Mouse (Mus musculus): Measurements from ENCODE around the gene Slc6a3. TPM values are rescaled to one million over a fixed set of nuclear protein-coding genes. Genes with fewer than 3 reads are reported as not detected.

Slc6a3 gene
- polyA plus RNA-seq, 1 experiment = 0.09 TPM

DNA sequence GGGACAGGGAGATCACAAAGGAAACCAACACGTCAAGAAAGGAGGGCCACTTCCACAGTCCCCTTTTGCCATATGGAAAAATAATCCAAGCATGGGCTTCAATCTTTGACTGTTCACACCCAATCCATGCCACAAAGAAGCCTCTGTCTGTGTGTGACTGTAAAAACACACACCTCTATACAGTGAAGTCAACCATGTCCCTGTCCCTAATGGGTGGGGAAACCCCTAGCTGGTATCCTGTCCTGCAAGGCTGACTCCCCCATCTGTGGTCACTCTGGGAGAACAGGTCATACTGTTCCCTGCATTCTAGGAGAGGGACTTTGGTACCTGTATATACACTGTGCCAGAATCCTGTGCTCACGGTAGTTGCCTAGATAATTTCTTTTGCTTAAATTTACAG, 40.7 kb downstream of the Slc6a3 start:
- WGBS = 58% methylated on average over 2 of the region's 2 CpGs
- TF ChIP-seq CTCF (IDR thresholded peaks at IDR 0.05; ENCODE audit: extremely low read depth, insufficient read length, insufficient replicate concordance, low read depth, low read length) (no peak), POLR2A (IDR thresholded peaks at IDR 0.05; ENCODE audit: low read depth, low read length) (no peak)

DNA sequence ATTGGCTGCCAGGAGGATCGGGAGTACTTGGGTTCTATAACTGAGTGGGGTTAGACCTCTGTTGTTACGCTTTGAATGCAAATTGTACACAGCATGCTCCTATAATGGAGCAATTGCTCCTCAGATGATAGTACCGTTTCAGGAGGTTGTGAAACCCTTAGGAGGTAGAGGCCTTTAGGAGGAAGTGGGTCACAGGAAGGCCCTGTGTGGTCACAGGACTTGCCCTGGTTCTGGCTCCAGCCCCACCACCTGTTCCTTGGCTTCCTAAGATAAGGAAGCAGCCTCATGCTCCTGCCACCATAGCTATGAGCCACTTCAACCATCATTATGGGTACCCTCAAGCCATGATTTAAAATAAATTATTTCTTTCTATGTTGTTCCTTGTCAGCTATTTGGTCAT, 54.9 kb downstream of the Slc6a3 start:
- WGBS = 60% methylated on average over 3 of the region's 3 CpGs
- no peaks in the 10 kb centered on the region for H3K4me1 ChIP-seq (ENCODE audit: control insufficient read depth, insufficient read depth, insufficient read length, low read length)
- no peaks in the 10 kb centered on the region for H3K27me3 ChIP-seq (ENCODE audit: control insufficient read depth, insufficient read depth, low read length)
- no peak overlapping the region for H3K27ac ChIP-seq (ENCODE audit: insufficient read depth, low read depth, low read length)
- H3K4me3 ChIP-seq (ENCODE audit: low read depth, low read length) = no peak overlapping the region
- TF ChIP-seq CTCF (IDR thresholded peaks at IDR 0.05; ENCODE audit: extremely low read depth, insufficient read length, insufficient replicate concordance, low read depth, low read length) (no peak), POLR2A (IDR thresholded peaks at IDR 0.05; ENCODE audit: low read depth, low read length) (no peak)
- H3K36me3 ChIP-seq (ENCODE audit: control insufficient read depth, insufficient read depth, low read length) = no peaks in the 10 kb centered on the region

More for the DNA sequence above, 40.7 kb downstream of the Slc6a3 start:
- H3K27me3 ChIP-seq (ENCODE audit: control insufficient read depth, insufficient read depth, low read length) = no peaks in the 10 kb centered on the region
- no peak overlapping the region for H3K4me3 ChIP-seq (ENCODE audit: low read depth, low read length)
- H3K36me3 ChIP-seq (ENCODE audit: control insufficient read depth, insufficient read depth, low read length) = no peaks in the 10 kb centered on the region
- no peak overlapping the region for H3K27ac ChIP-seq (ENCODE audit: insufficient read depth, low read depth, low read length)
- no peaks in the 10 kb centered on the region for H3K4me1 ChIP-seq (ENCODE audit: control insufficient read depth, insufficient read depth, insufficient read length, low read length)

DNA sequence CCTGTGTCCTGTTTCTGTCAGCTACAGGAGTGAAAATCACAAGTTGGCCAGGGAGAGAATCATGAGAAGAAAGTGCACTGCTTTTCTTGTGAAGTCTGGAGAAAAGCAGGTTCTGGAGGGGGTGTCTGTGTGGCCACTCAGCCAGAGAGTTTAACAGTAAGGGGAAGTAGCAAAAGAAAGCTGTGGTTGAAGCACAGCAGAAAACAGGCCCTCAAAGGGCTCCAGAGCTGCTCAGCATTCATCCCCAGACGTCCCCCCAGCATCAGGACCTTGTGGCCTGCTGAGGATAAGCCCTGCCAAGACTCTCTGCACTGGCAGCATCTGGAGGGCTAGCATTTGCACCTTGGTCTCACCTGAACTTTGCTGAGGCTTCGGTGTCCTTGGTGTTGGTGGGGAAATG, 56.0 kb downstream of the Slc6a3 start:
- Histone ChIP-seq H3K4me3 (ENCODE audit: low read depth, low read length) (no peak overlapping the region), H3K36me3 (ENCODE audit: control insufficient read depth, insufficient read depth, low read length) (no peaks in the 10 kb centered on the region), H3K27me3 (ENCODE audit: control insufficient read depth, insufficient read depth, low read length) (no peaks in the 10 kb centered on the region), H3K4me1 (ENCODE audit: control insufficient read depth, insufficient read depth, insufficient read length, low read length) (no peaks in the 10 kb centered on the region), H3K27ac (ENCODE audit: insufficient read depth, low read depth, low read length) (no peak overlapping the region)
- TF ChIP-seq POLR2A (IDR thresholded peaks at IDR 0.05; ENCODE audit: low read depth, low read length) = no peak
- TF ChIP-seq CTCF (IDR thresholded peaks at IDR 0.05; ENCODE audit: extremely low read depth, insufficient read length, insufficient replicate concordance, low read depth, low read length) = no peak
- 32% methylated on average over 2 of the region's 2 CpGs for WGBS

DNA sequence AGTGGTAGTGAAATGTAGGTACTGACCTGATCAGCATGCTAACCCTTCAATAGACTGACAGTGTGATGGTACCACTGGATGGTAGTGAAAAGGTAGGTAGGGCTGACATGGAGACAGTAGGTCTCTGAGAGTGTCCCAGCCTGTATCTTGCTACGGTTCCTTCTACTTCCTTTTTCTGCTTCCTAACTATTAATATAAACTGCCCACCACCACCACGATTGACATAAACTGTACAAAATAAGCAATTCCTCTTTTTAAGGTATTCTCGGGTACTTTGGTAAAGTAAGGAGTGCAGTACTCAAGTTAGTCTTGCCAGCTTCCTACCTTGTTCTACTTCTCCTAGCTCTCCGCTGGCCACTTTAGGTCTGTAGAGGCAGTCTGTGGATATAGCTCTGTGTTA, 59.7 kb downstream of the Slc6a3 start:
- H3K27me3 ChIP-seq (ENCODE audit: control insufficient read depth, insufficient read depth, low read length) = no peaks in the 10 kb centered on the region
- WGBS = 53% methylated on average over 4 of the region's 4 CpGs
- no peaks in the 10 kb centered on the region for H3K36me3 ChIP-seq (ENCODE audit: control insufficient read depth, insufficient read depth, low read length)
- H3K4me1 ChIP-seq (ENCODE audit: control insufficient read depth, insufficient read depth, insufficient read length, low read length) = no peaks in the 10 kb centered on the region
- no peak for TF ChIP-seq CTCF (IDR thresholded peaks at IDR 0.05; ENCODE audit: extremely low read depth, insufficient read length, insufficient replicate concordance, low read depth, low read length)
- TF ChIP-seq POLR2A (IDR thresholded peaks at IDR 0.05; ENCODE audit: low read depth, low read length) = no peak
- H3K27ac ChIP-seq (ENCODE audit: insufficient read depth, low read depth, low read length) = no peak overlapping the region
- H3K4me3 ChIP-seq (ENCODE audit: low read depth, low read length) = no peak overlapping the region

DNA sequence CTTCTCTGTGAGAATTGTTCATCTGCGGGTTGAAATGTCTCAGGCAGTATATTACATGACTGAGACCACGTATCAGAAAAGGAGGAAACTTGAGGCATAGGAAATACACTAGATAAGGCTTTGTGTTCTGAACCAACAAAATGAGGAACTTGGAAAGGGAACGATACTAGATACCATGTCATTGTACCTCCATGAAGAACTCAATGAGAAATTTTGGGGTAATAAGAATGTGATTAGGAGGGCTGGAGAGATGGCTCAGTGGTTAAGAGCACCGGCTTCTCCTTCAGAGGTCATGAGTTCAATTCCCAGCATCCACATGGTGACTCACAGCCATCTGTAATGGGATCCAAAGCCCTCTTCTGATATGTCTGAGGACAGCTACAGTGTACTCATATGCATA, 63.7 kb downstream of the Slc6a3 start:
- Histone ChIP-seq H3K27ac (ENCODE audit: insufficient read depth, low read depth, low read length) (no peak overlapping the region), H3K27me3 (ENCODE audit: control insufficient read depth, insufficient read depth, low read length) (no peaks in the 10 kb centered on the region), H3K4me1 (ENCODE audit: control insufficient read depth, insufficient read depth, insufficient read length, low read length) (peaks cover 9% of the 10 kb centered on the region), H3K4me3 (ENCODE audit: low read depth, low read length) (no peak overlapping the region), H3K36me3 (ENCODE audit: control insufficient read depth, insufficient read depth, low read length) (no peaks in the 10 kb centered on the region)
- 60% methylated on average over 4 of the region's 4 CpGs for WGBS
- TF ChIP-seq POLR2A (IDR thresholded peaks at IDR 0.05; ENCODE audit: low read depth, low read length) (no peak), CTCF (IDR thresholded peaks at IDR 0.05; ENCODE audit: extremely low read depth, insufficient read length, insufficient replicate concordance, low read depth, low read length) (no peak)

DNA sequence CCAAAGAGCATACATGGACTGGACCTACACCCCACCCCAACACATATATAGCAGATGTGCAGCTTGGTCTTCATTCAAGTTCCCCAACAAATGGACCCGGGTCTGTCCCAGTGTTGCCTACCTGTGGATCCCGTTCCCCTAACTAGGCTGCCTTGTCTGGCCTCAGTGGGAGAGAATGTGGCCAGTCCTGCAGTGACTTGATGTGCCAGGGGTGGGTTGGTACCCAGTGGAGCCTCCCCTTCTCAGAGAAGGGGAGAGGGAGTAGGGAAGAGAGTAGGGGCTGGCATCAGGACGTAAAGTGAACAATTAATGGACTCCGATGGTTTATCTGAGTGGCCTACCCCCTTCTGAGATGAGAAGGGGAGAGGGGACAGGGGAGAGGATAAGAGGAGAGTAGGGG, 66.5 kb downstream of the Slc6a3 start:
- TF ChIP-seq CTCF (IDR thresholded peaks at IDR 0.05; ENCODE audit: extremely low read depth, insufficient read length, insufficient replicate concordance, low read depth, low read length) (no peak), POLR2A (IDR thresholded peaks at IDR 0.05; ENCODE audit: low read depth, low read length) (no peak)
- WGBS = 40% methylated on average over 4 of the region's 4 CpGs
- Histone ChIP-seq H3K4me3 (ENCODE audit: low read depth, low read length) (peak overlapping the region; percentile 34), H3K27me3 (ENCODE audit: control insufficient read depth, insufficient read depth, low read length) (no peaks in the 10 kb centered on the region), H3K36me3 (ENCODE audit: control insufficient read depth, insufficient read depth, low read length) (peaks cover 11% of the 10 kb centered on the region), H3K4me1 (ENCODE audit: control insufficient read depth, insufficient read depth, insufficient read length, low read length) (peaks cover 9% of the 10 kb centered on the region), H3K27ac (ENCODE audit: insufficient read depth, low read depth, low read length) (no peak overlapping the region)

DNA sequence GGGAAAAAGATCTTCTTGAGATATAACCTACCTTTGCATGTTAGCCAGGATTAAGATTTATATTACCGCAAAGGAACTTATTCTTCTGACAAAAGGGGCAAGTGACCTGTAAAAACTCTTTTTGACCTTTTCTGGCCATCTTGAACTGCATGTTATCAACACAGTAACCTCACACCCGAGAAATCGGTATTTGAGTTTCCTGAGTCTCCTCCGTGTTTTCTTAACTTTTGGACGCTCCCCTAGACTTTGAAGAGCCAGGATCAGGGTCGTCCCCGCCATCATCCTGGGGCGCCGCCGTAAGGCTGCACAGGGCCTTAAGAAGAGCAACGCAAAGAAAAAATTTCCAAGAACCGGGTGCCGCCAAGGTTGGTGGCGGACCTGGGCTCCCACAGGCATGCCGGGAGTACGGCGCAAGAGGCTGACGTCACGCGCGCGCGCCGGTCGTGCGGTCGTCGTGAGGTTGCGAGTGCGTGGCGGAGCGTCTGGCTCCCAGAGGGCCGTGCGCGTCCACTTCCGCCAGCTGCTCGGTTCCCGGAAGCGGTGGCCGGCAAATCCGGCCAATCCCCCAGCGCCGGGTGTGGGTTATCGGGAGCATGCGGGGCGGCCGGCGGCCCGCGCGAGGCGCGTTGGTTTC, 67.1 kb downstream of the Slc6a3 start, which contains the start of gene Clptm1l:
TSS of gene Clptm1l (plus strand) at position 485 of the 634 bp plus-strand sequence.
- no peak for TF ChIP-seq CTCF (IDR thresholded peaks at IDR 0.05; ENCODE audit: extremely low read depth, insufficient read length, insufficient replicate concordance, low read depth, low read length)
- TF ChIP-seq POLR2A (IDR thresholded peaks at IDR 0.05; ENCODE audit: low read depth, low read length) = peak; percentile 73
- H3K4me1 ChIP-seq (ENCODE audit: control insufficient read depth, insufficient read depth, insufficient read length, low read length) = peaks cover 9% of the 10 kb centered on the region
- H3K27me3 ChIP-seq (ENCODE audit: control insufficient read depth, insufficient read depth, low read length) = no peaks in the 10 kb centered on the region
- H3K27ac ChIP-seq (ENCODE audit: insufficient read depth, low read depth, low read length) = peak within 1 kb of the TSS; percentile 67
- WGBS = under 1% methylated on average over 53 of the region's 53 CpGs
- H3K4me3 ChIP-seq (ENCODE audit: low read depth, low read length) = peak within 1 kb of the TSS; percentile 93
- H3K36me3 ChIP-seq (ENCODE audit: control insufficient read depth, insufficient read depth, low read length) = peaks cover 15% of the 10 kb centered on the region

All from small intestine, adult 2 months (tissue).